20 mouse cellular contexts compared by ENCODE assay signal in genomic region chr4:105795927-105796326, GRCm38 (mm10). TPM values are rescaled to one million over a fixed set of nuclear protein-coding genes. Genes with fewer than 3 reads are reported as not detected.
A peak's percentile ranks its signal among the peaks of the same experiment; 100 is the strongest.
DNase-seq lines count a peak whose midpoint lies in the region; ATAC-seq and TF ChIP-seq lines count a peak whose summit lies in the region.
"Had no signal": no experiment of that assay in that cellular context is flagged by ENCODE, and none has a peak within 500 bp of the region (broad histone marks: within the 10 kb centered on the region; RNA-seq: fewer than 3 reads in every experiment).

No protein-coding gene starts in this region.

- H3K9me3 ChIP-seq in kidney, embryonic 16.5 days (ENCODE audit: low read length): no peaks in the 10 kb centered on the region
- no peaks in the 10 kb centered on the region for H3K9me3 ChIP-seq in lung, postnatal 0 days (ENCODE audit: low read length)
- H3K9me3 ChIP-seq: heart, embryonic 13.5 days had no signal

- POLR2A ChIA-PET in Patski (lab: Charles Lee): no interaction called here

- no peak overlapping the region for H3K27ac ChIP-seq in gastrocnemius, adult 2 months
- no peak overlapping the region for H3K27ac ChIP-seq in kidney, embryonic 16.5 days (ENCODE audit: low read length)
- H3K27ac ChIP-seq in lung, postnatal 0 days (ENCODE audit: low read length): no peak overlapping the region
- H3K27ac ChIP-seq: heart, embryonic 13.5 days had no signal

- 93% methylated on average over 1 of the region's 1 CpGs for WGBS in kidney, embryonic 16.5 days
- WGBS in lung, postnatal 0 days: 92% methylated on average over 1 of the region's 1 CpGs

- H3K4me3 ChIP-seq in gastrocnemius, adult 2 months: no peak overlapping the region
- H3K4me3 ChIP-seq in kidney, embryonic 16.5 days (ENCODE audit: low read length): no peak overlapping the region
- no peak overlapping the region for H3K4me3 ChIP-seq in lung, postnatal 0 days (ENCODE audit: low read depth, low read length)
- H3K4me3 ChIP-seq: heart, embryonic 13.5 days had no signal

- no peaks in the 10 kb centered on the region for H3K27me3 ChIP-seq in kidney, embryonic 16.5 days (ENCODE audit: insufficient read depth, low read length)
- H3K27me3 ChIP-seq in Patski: no peaks in the 10 kb centered on the region
- H3K27me3 ChIP-seq in lung, postnatal 0 days (replicated peaks; ENCODE audit: insufficient read depth, low read length): no peaks in the 10 kb centered on the region
- H3K27me3 ChIP-seq: heart, embryonic 13.5 days had no signal

- CTCF ChIA-PET in Patski (lab: Charles Lee): interaction anchor here (0.7 to 1.1 kb wide), 2 partner anchors 8 to 644 kb away, joined by 3 read pairs; no protein-coding TSS in a partner anchor

- in situ Hi-C loops in Patski (cut with MboI; ENCODE audit: low pct_unique_long_range_greater_than_20kb): no loop called here

- TF ChIP-seq CTCF in gastrocnemius, adult 2 months (IDR thresholded peaks at IDR 0.05): peak; percentile 39
- TF ChIP-seq CTCF in Patski (IDR thresholded peaks at IDR 0.05): peak; percentile 41
- TF ChIP-seq CTCF in lung, postnatal 0 days (IDR thresholded peaks at IDR 0.05): peak; percentile 46

- H3K9ac ChIP-seq in kidney, embryonic 16.5 days (replicated peaks; ENCODE audit: low read length): no peak overlapping the region
- H3K9ac ChIP-seq in lung, postnatal 0 days (replicated peaks; ENCODE audit: low read depth): no peak overlapping the region
- H3K9ac ChIP-seq: heart, embryonic 13.5 days had no signal

- intact Hi-C loops in gastrocnemius, adult 2 months (cut with DNase I): no loop called here

- H3K4me2 ChIP-seq in kidney, embryonic 16.5 days (replicated peaks; ENCODE audit: low read depth, low read length): no peak overlapping the region
- no peak overlapping the region for H3K4me2 ChIP-seq in lung, postnatal 0 days (replicated peaks; ENCODE audit: low read depth, low read length)
- H3K4me2 ChIP-seq: heart, embryonic 13.5 days; liver, embryonic 11.5 days had no signal

- no peak for ATAC-seq in kidney, embryonic 16.5 days (ENCODE audit: low FRiP score, low TSS enrichment)
- ATAC-seq in Patski: no peak
- no peak for ATAC-seq in lung, postnatal 0 days
- ATAC-seq: inflammation-experienced regulatory T-cells, adult 6 months had no signal

- no peaks in the 10 kb centered on the region for H3K4me1 ChIP-seq in kidney, embryonic 16.5 days (ENCODE audit: insufficient read depth, low read length)
- no peaks in the 10 kb centered on the region for H3K4me1 ChIP-seq in lung, postnatal 0 days (ENCODE audit: insufficient read depth, low read depth, low read length)
- H3K4me1 ChIP-seq: heart, embryonic 13.5 days had no signal

- TF ChIP-seq EP300 in lung, postnatal 0 days (IDR thresholded peaks at IDR 0.05): no peak

- peak; percentile 22 for DNase-seq in gastrocnemius, adult 2 months
- no peak for DNase-seq in gastrocnemius, postnatal 25 days
- DNase-seq in kidney, postnatal 10 days: peak; percentile 24
- DNase-seq in Patski (ENCODE audit: low read depth, low spot score) (no peak), MN1 (ENCODE audit: low spot score) (no peak)
- DNase-seq in lung, postnatal 0 days (ENCODE audit: low spot score): no peak
- DNase-seq in testis, postnatal 10 days (ENCODE audit: low spot score): no peak
- DNase-seq: cerebellum, postnatal 36 days; gastrocnemius, postnatal 36 days; midbrain, embryonic 14.5 days; thymus, postnatal 4 days had no signal

- no peaks in the 10 kb centered on the region for H3K36me3 ChIP-seq in kidney, embryonic 16.5 days (ENCODE audit: insufficient read depth, low read length)
- H3K36me3 ChIP-seq in lung, postnatal 0 days (ENCODE audit: insufficient read depth, low read length): no peaks in the 10 kb centered on the region
- H3K36me3 ChIP-seq: heart, embryonic 13.5 days had no signal

RNA-seq across cellular contexts. Expression of gene Gm12728, which starts 6.3 kb away (rescaled TPM):
- total RNA-seq in gastrocnemius, adult 2 months (2021): not detected
- total RNA-seq in gastrocnemius, postnatal 25 days (2021): not detected
- not detected in 2 replicates for polyA plus RNA-seq in kidney, embryonic 16.5 days (2015; fragmentation: Nextera tagmentation; extraction: Ambion mirVana)
- 0.35 TPM for polyA plus RNA-seq in Patski (2021)
- not detected in 2 replicates for polyA plus RNA-seq in lung, postnatal 0 days (2015; fragmentation: Nextera tagmentation; extraction: Ambion mirVana)
- total RNA-seq: gastrocnemius, postnatal 36 days; hematopoietic stem cell, adult 5-6 weeks; layer of hippocampus, postnatal 10 days; left cerebral cortex, postnatal 14 days had no signal
- polyA plus RNA-seq: embryonic facial prominence, embryonic 11.5 days; heart, embryonic 13.5 days; liver, embryonic 11.5 days; midbrain, embryonic 14.5 days; testis, adult 2 months had no signal

Comparison
In these comparisons a context has a peak if more than half of its experiments do, and no peak if none do; other contexts are left out.
1. DNase-seq: peak in gastrocnemius, adult 2 months (single experiment) and kidney, postnatal 10 days (single experiment); none in gastrocnemius, postnatal 25 days (single experiment), Patski (single experiment), lung, postnatal 0 days (single experiment), testis, postnatal 10 days (single experiment) and MN1 (single experiment).
2. Peak in every context shown above with its lines, with median percentiles within 50 percentile points of each other: CTCF ChIP-seq.